Mouse (Mus musculus) liver, embryonic 15.5 days (tissue): ENCODE measurements around the gene Wdr19. TPM values are rescaled to one million over a fixed set of nuclear protein-coding genes. Genes with fewer than 3 reads are reported as not detected.

Experiments
- ATAC-seq: fragments of 200-750 bp; cut with Nextera tagmentation; 2 replicates; pipeline ENCODE4 v1.8.0; 2017; ENCODE audit warnings: moderate number of reproducible peaks, mild to moderate bottlenecking, moderate library complexity; ENCODE audit not compliant: insufficient read depth
- H3K27ac ChIP-seq: fragments of 300-500 bp; sonication (generic); replicated peaks from 2 replicates; pipeline ENCODE4 v1.5.1; 2015; ENCODE audit warnings: mild to moderate bottlenecking, inconsistent platforms
- H3K27me3 ChIP-seq: fragments of 300-500 bp; sonication (generic); 2 replicates; pipeline ENCODE4 v1.6.1; 2015; ENCODE audit warnings: mild to moderate bottlenecking, inconsistent platforms
- H3K36me3 ChIP-seq: fragments of 300-500 bp; sonication (generic); replicated peaks from 2 replicates; pipeline ENCODE4 v1.6.1; 2015; ENCODE audit warnings: moderate library complexity, mild to moderate bottlenecking, inconsistent platforms
- H3K4me1 ChIP-seq: fragments of 300-500 bp; sonication (generic); replicated peaks from 2 replicates; pipeline ENCODE4 v1.6.1; 2015; ENCODE audit warnings: inconsistent platforms
- H3K4me2 ChIP-seq: fragments of 300-500 bp; sonication (generic); 2 replicates; pipeline ENCODE4 v1.6.1; 2015; ENCODE audit warnings: moderate library complexity, mild to moderate bottlenecking, inconsistent platforms
- H3K4me3 ChIP-seq: fragments of 300-500 bp; sonication (generic); replicated peaks from 2 replicates; pipeline ENCODE4 v1.5.1; 2015; ENCODE audit warnings: mild to moderate bottlenecking, inconsistent platforms
- H3K9ac ChIP-seq: fragments of 300-500 bp; sonication (generic); 2 replicates; pipeline ENCODE4 v1.6.1; 2015; ENCODE audit warnings: moderate library complexity, mild to moderate bottlenecking, inconsistent platforms
- H3K9me3 ChIP-seq: fragments of 300-500 bp; sonication (generic); replicated peaks from 2 replicates; pipeline ENCODE4 v1.6.1; 2016; ENCODE audit warnings: inconsistent platforms
- WGBS: fragments of 180-500 bp; shearing (Covaris S2); methylation state at CpG from one replicate; pipeline ENCODE4 v1.1.7; 2015; ENCODE audit warnings: mixed read lengths; ENCODE audit not compliant: insufficient replicate concordance; 5-methylcytosine and 5-hydroxymethylcytosine counted together
- polyA plus RNA-seq: library from polyadenylated mRNA; unstranded; fragments of >200 nt; fragmentation: Nextera tagmentation; extraction: Ambion mirVana; gene quantifications from 2 replicates; pipeline ENCODE4 v1.2.1, GENCODE M21; 2015

Wdr19 gene
- polyA plus RNA-seq, 1 experiment from 2014 or later, result 0.86 TPM

DNA sequence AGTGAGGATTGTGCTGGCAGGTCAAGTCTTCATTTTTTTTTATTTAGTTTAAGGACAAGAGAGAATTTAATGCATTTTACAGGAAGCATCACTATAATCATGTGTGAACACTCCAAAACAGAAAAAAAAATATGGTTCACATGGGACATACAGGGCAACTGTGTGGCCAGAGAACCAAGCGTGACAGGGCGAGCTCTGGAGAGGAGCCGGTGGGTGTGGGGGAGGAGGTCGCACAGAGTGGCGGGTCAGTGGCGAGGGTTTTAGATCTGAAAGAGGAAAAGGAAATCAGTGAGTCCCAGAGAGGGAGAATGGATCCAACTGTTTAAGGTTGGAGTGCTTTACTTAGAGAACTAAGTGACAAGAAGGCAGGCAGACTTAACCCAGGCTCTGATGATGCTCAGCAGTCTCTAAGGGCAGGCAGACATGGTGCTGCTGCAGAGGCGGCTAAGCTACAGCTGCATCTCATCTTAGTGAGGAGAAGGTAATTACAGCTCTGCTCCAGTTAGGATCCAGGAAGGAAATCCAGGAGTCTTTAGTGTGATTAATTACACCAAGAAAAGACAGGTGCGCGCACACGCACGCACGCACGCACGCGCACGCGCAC lies 35.9 kb upstream of the Wdr19 start:
- Histone ChIP-seq H3K36me3 (peaks cover 4% of the 10 kb centered on the region; the same call in 1 of the 2 replicates), H3K9me3 (no peaks in the 10 kb centered on the region), H3K9ac (no peak overlapping the region), H3K4me3 (no peak overlapping the region), H3K27ac (no peak overlapping the region), H3K4me1 (no peaks in the 10 kb centered on the region), H3K4me2 (no peak overlapping the region), H3K27me3 (no peaks in the 10 kb centered on the region)
- ATAC-seq, result no peak
- 83% methylated on average over 17 of the region's 17 CpGs for WGBS

DNA sequence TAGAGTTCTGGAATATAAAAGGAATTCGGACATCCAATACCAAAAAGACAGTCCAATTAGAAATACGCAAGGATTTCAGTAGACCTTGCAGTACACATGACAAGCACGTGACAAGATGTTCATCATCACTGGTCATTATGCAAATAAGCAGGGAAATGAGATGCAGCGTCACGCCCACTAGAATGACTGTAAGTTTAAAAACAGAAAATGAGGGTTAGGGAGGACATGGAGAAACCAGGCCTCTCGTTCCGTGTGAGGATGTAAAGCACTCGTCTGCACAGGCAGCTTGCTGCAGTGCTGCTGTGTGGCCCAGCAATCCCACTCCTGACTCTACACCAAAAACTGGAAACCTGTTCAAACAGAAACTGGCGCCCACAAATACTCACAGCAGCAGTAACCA lies 29.3 kb upstream of the Wdr19 start:
- H3K9me3 ChIP-seq, result no peaks in the 10 kb centered on the region
- H3K36me3 ChIP-seq, result no peaks in the 10 kb centered on the region
- WGBS, result 72% methylated on average over 9 of the region's 9 CpGs
- H3K27me3 ChIP-seq, result no peaks in the 10 kb centered on the region
- H3K27ac ChIP-seq, result no peak overlapping the region
- ATAC-seq, result no peak
- H3K4me3 ChIP-seq, result no peak overlapping the region
- no peak overlapping the region for H3K4me2 ChIP-seq
- H3K4me1 ChIP-seq, result no peaks in the 10 kb centered on the region
- H3K9ac ChIP-seq, result no peak overlapping the region

DNA sequence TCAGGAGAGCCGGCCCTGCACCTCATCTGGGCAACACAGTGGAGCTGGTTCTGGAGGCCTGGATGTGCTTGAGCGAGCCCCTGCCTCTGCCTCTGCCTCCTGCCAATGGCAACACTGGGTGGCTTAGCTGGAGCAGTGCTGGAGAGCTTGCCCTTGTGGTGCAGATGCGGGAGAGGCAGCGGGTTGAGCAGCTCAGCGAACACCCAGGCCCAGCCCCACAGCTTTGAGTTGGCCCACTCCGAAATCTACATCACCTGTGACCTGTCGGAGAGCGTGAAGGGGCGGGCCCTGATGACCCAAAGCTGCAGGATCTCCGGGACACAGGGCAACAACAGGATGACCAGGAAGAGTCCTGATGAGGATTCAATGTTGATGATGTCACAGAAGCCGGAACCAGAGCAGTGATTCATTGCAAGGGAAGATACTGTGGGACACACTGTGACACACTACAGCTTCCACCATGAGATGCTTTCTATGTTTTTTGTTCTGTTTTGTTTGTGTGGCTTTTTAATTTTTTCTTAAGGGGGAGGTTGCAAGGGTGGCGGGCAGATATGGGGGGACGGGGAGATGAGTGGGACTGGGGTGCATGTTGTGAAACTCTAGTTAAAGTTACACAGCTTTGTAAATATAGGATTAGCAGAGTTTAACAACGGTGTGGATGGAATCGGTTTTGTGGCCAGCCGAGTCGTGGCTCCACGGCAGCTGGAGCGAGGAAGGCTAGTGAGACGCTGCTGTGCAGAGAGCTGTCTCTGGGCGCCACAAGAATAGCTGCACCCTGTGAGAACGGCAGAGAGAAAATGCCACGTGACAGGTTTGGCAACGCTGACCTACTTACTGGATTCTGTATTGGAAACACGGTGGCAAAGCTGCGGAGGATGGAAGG lies 24.2 kb upstream of the Wdr19 start:
- H3K9ac ChIP-seq, result no peak overlapping the region

DNA sequence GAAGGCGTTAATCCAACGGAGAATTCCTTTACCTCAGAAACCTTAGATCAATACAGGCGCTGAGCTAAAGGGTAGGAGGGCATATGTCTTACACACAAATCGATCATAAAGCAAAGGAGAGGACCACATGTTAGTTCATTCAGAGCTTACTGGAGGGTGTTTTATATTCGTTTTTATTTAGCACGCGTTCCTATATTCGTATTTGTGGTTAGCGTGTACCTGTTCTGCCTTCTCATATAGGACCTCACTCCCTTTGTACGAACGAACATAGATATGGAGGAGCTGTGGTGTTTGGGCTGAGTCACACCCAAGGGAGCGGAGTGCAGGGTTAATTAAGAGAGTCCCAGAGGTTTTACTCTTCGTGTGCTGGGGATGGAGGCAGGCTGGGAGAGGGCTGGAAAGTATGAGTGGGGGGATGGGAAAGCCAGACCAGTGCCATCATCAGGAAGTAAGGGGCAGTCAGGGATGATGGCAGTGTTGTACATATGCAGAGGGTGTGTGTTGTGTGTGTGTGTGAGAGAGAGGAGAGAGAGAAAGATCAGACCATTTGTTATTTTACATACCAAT lies 23.5 kb upstream of the Wdr19 start:
- WGBS, result 60% methylated on average over 13 of the region's 13 CpGs
- no peak overlapping the region for H3K9ac ChIP-seq
- H3K4me3 ChIP-seq, result peak overlapping the region; percentile 22; the same call in 1 of the 2 replicates
- ATAC-seq, result no peak
- peak overlapping the region; percentile 41; the same call in 1 of the 2 replicates for H3K27ac ChIP-seq
- no peaks in the 10 kb centered on the region for H3K36me3 ChIP-seq
- no peaks in the 10 kb centered on the region for H3K9me3 ChIP-seq
- peak overlapping the region; percentile 43 for H3K4me2 ChIP-seq
- 0 out of 2 replicates have a peak, but pooled peaks cover 3% of the 10 kb centered on the region for H3K4me1 ChIP-seq
- H3K27me3 ChIP-seq, result no peaks in the 10 kb centered on the region

More for the DNA sequence above, 24.2 kb upstream of the Wdr19 start:
- Histone ChIP-seq H3K4me2 (peak overlapping the region; percentile 43), H3K36me3 (no peaks in the 10 kb centered on the region), H3K27me3 (no peaks in the 10 kb centered on the region), H3K4me1 (0 out of 2 replicates have a peak, but pooled peaks cover 3% of the 10 kb centered on the region), H3K27ac (peak overlapping the region; percentile 41; the same call in 1 of the 2 replicates), H3K4me3 (peak overlapping the region; percentile 22; the same call in 1 of the 2 replicates), H3K9me3 (no peaks in the 10 kb centered on the region)
- peak; percentile 58 for ATAC-seq
- WGBS, result 58% methylated on average over 26 of the region's 26 CpGs

DNA sequence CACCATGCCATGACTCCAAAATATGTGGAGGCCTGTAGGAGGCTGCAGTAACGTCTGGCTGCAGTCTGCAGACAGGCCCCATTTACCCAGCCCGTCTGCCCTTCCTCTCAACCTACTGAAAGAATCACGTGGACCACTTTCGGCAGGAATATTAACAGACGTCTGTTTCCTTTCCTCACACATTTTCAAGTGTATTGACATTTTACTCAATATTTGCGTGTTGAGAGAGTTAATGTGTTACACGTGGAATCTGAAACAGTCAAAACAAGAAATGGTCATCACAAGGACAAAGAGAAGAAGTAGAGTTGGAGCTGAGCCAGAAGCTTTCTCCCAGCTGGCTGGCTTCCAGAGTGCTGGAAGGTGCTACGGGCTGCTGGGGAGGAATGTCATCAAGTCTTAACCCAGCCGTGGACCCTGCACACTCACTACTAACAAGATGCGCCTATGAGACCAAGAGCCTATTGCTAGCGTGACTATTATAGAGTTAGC lies 22.4 kb upstream of the Wdr19 start:
- H3K4me2 ChIP-seq, result no peak overlapping the region
- no peaks in the 10 kb centered on the region for H3K9me3 ChIP-seq
- no peaks in the 10 kb centered on the region for H3K36me3 ChIP-seq
- H3K27ac ChIP-seq, result no peak overlapping the region
- ATAC-seq, result no peak
- WGBS, result 60% methylated on average over 11 of the region's 11 CpGs
- 0 out of 2 replicates have a peak, but pooled peaks cover 3% of the 10 kb centered on the region for H3K4me1 ChIP-seq
- no peaks in the 10 kb centered on the region for H3K27me3 ChIP-seq
- H3K9ac ChIP-seq, result no peak overlapping the region
- H3K4me3 ChIP-seq, result no peak overlapping the region

DNA sequence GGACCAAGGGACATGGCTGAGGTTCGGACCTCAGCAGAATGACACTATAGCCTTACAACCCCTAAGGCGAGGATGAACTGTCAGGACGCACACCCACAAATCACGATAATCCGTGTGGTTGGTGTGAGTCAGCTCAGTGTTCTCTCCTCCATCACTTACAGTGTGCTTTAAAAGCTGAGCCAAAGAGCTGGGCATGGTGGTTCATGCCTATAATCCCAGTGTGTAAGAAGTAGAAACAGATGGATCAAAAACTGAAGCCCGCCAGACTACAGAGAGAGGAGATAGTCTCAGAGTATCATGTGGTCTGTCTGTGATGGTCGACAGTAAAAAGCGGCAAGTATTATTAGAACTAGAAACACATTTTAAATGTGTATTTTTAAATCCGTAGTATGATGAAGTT lies 21.0 kb upstream of the Wdr19 start:
- Histone ChIP-seq H3K27me3 (no peaks in the 10 kb centered on the region), H3K9me3 (no peaks in the 10 kb centered on the region), H3K27ac (no peak overlapping the region), H3K4me1 (0 out of 2 replicates have a peak, but pooled peaks cover 3% of the 10 kb centered on the region), H3K9ac (no peak overlapping the region), H3K36me3 (no peaks in the 10 kb centered on the region), H3K4me2 (no peak overlapping the region), H3K4me3 (no peak overlapping the region)
- 77% methylated on average over 9 of the region's 9 CpGs for WGBS
- no peak for ATAC-seq

DNA sequence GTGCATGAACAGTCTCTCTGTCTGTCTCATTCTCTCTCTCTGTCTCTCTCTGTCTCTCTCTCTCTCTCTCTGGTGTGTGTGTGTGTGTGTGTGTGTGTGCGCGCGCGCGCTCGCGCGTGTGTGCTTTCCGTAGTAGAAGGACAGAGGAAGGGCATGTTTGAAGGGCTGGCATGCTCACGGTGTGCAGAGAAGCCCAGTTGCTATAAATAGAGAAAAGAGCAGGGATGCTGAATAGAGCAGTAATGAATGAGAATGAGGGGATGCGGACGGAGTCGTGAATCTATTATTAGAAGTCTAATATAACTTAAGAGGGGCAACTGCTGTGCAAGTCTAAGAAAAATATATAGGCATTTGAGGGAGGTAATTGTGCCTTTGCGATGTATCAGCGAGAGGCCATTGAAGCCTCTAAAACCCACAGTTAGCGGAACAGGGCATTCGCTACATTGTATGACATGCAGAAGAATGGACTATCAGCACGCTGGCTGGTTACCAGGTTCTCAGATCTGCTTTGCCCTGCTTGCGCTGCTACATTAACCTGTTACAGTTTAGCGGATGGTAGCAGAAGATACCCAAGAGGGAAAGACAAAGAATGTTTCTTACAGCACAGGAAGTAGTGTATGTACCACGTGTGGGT lies 18.2 kb upstream of the Wdr19 start:
- Histone ChIP-seq H3K9ac (no peak overlapping the region), H3K4me1 (0 out of 2 replicates have a peak, but pooled peaks cover 3% of the 10 kb centered on the region), H3K27me3 (no peaks in the 10 kb centered on the region), H3K9me3 (no peaks in the 10 kb centered on the region), H3K27ac (no peak overlapping the region), H3K4me3 (no peak overlapping the region), H3K36me3 (no peaks in the 10 kb centered on the region), H3K4me2 (no peak overlapping the region)
- WGBS, result 75% methylated on average over 21 of the region's 21 CpGs
- no peak for ATAC-seq

DNA sequence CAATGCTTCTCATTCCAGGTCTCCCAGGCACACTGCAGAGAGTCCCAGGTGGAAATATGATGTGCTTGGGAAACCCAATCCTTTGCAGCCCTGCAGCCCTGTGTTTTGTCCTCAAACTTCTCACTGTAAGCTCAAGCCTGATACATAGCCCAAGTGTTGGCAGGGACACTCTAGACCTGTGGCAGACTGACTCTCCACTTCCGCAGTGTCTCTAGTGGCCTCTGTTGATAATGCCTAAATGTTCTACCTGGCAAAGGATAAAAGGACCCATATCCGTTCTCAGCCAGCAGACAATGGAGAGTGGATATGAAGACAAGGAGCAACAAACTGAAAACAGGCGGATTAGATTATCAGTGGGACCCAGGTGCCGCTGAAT lies 17.7 kb upstream of the Wdr19 start:
- no peaks in the 10 kb centered on the region for H3K36me3 ChIP-seq
- 0 out of 2 replicates have a peak, but pooled peaks cover 3% of the 10 kb centered on the region for H3K4me1 ChIP-seq
- no peak for ATAC-seq
- H3K27ac ChIP-seq, result no peak overlapping the region
- no peak overlapping the region for H3K9ac ChIP-seq
- no peak overlapping the region for H3K4me3 ChIP-seq
- 60% methylated on average over 4 of the region's 4 CpGs for WGBS
- no peak overlapping the region for H3K4me2 ChIP-seq
- no peaks in the 10 kb centered on the region for H3K9me3 ChIP-seq
- no peaks in the 10 kb centered on the region for H3K27me3 ChIP-seq

DNA sequence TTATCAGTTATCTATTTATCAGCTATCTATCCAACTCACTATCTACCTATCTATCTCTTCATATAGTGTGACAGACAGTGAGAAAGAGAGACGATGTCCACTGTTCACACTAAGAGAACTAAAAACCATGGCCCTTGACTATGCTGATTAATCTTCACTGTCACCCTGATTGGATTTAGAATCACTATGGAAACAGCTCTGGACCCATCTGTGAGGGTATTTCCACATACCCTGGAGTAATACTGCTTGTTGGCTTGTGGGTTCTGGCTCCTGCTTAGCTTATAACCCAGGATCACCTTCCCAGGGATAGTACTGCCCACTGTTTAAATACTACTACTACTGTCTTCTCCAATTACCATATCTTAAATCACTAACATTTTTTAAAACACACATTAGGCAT lies 17.2 kb upstream of the Wdr19 start:
- H3K9ac ChIP-seq, result no peak overlapping the region
- no peak overlapping the region for H3K27ac ChIP-seq
- no peaks in the 10 kb centered on the region for H3K9me3 ChIP-seq
- H3K27me3 ChIP-seq, result no peaks in the 10 kb centered on the region
- no peak overlapping the region for H3K4me3 ChIP-seq
- ATAC-seq, result no peak
- 82% methylated on average over 1 of the region's 1 CpGs for WGBS
- H3K36me3 ChIP-seq, result no peaks in the 10 kb centered on the region
- H3K4me1 ChIP-seq, result 0 out of 2 replicates have a peak, but pooled peaks cover 1% of the 10 kb centered on the region
- H3K4me2 ChIP-seq, result no peak overlapping the region

DNA sequence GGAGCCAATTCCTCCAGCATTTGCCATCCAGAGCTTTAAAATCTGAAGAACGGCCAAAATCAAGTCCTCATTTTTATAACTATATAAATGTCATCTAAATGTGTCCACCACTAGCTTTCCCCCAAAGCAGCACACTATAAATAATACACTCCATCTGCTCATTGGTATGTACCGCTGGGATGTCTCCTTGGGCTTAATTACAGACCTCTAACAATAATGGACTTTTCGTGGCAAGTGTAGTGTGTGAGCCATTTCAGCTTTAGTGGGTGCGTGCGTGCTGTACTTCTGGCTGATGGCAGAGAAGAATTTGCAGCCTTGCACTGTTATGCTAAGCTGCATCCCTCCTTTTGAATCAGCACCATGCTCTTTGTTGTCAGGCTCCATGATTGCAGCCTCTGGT lies 7.9 kb upstream of the Wdr19 start:
- no peak for ATAC-seq
- Histone ChIP-seq H3K4me1 (no peaks in the 10 kb centered on the region), H3K9ac (no peak overlapping the region), H3K27me3 (no peaks in the 10 kb centered on the region), H3K4me2 (no peak overlapping the region), H3K36me3 (no peaks in the 10 kb centered on the region), H3K9me3 (no peaks in the 10 kb centered on the region), H3K27ac (no peak overlapping the region), H3K4me3 (no peak overlapping the region)
- WGBS, result 82% methylated on average over 5 of the region's 5 CpGs
